Mouse (Mus musculus): ENCODE measurements around the gene Fcer1g. TPM values are rescaled to one million over a fixed set of nuclear protein-coding genes. Genes with fewer than 3 reads are reported as not detected.
A peak's percentile ranks its signal among the peaks of the same experiment; 100 is the strongest.
"Not testable (repeated sequence)": the region's sequence is repeated elsewhere in the genome, so short reads cannot be mapped to it uniquely, and the experiment has no call there.

Fcer1g gene
- polyA plus RNA-seq, 1 experiment from 2014 or later, result 31.5 TPM

DNA sequence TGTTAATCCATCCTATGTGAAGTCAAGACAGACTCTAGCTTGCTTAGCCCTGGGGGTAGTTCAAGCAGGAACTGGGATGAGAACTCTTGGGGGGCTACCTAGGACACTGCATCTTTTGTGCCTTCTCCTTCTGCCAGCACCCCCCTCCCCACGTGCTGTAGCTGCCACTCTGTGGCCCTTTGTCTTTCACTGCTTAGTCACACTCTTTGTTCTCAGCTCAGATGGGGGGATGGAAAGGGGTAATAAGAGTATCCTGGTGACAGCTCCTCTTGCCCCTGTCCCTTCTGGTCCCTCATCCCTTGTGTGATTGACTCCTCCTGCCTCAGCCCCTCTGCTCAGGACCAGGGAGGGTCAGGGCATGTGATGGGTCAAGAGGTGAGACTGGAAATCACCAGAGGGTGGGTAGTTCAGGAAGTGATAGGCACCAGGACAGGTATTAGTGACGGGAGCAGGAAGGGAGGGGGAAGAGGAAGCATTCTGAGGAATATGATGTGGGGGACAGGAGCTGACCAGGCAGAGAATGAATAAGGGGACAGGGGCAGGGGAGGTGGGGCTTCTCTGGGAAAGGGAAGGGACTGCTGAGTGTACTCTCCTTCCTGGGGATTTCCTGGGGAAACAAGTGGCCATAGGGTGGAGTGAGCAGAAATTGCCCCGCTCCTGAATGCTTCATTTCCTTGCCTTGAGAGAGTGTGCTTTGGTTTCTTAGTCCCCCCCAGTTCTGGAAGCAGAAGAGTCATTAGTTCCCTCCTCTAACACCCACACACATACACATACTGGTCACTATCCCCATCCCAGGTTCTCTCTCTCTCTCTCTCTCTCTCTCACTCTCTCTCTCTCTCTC is 14.4 kb upstream of the Fcer1g start:
- Histone ChIP-seq H3K9me3 (replicated peaks; ENCODE audit: control insufficient read depth, low read length) (no peaks in the 10 kb centered on the region), H3K9ac (ENCODE audit: low read length) (no peak overlapping the region), H3K27ac (ENCODE audit: low read depth, low read length) (no peak overlapping the region), H3K36me3 (ENCODE audit: control insufficient read depth, insufficient read depth, low read length) (peaks cover 7% of the 10 kb centered on the region; the same call in 1 of the 2 replicates), H3K4me3 (ENCODE audit: low read depth, low read length) (no peak overlapping the region), H3K27me3 (replicated peaks; ENCODE audit: control insufficient read depth, insufficient read depth, low read length) (no peaks in the 10 kb centered on the region), H3K4me1 (ENCODE audit: control insufficient read depth, insufficient read depth, low read length) (peaks cover 37% of the 10 kb centered on the region), H3K4me2 (ENCODE audit: low read length) (no peak overlapping the region)
- ATAC-seq (no peak), DNase-seq (ENCODE audit: low spot score) (no peak)
- 43% methylated on average over 3 of the region's 3 CpGs for WGBS

DNA sequence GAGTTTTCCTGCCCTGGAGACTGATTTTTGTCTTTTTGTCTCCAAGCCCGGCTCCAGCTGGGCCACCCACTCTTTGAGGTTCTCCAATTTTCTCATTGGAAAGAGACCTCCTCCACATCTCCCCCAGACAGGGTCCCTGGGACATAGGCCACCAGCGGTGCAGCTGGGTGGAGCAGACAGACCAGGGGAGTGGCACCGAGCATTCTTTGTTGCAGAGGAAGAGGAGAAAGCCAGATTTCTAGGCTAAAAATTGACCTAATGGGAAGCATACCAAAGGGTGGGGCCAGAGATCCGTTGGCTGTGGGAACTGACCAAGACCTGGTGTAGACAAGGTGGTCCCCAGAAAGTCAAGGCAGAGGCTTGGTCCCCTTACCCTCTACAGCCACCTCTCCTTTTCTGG is 13.8 kb upstream of the Fcer1g start:
- DNase-seq (ENCODE audit: low spot score) (no peak), ATAC-seq (no peak)
- Histone ChIP-seq H3K9me3 (replicated peaks; ENCODE audit: control insufficient read depth, low read length) (no peaks in the 10 kb centered on the region), H3K9ac (ENCODE audit: low read length) (peak overlapping the region; percentile 56), H3K4me3 (ENCODE audit: low read depth, low read length) (no peak overlapping the region), H3K36me3 (ENCODE audit: control insufficient read depth, insufficient read depth, low read length) (peaks cover 14% of the 10 kb centered on the region; the same call in 1 of the 2 replicates), H3K27me3 (replicated peaks; ENCODE audit: control insufficient read depth, insufficient read depth, low read length) (no peaks in the 10 kb centered on the region), H3K27ac (ENCODE audit: low read depth, low read length) (peak overlapping the region; percentile 78), H3K4me1 (ENCODE audit: control insufficient read depth, insufficient read depth, low read length) (peaks cover 37% of the 10 kb centered on the region), H3K4me2 (ENCODE audit: low read length) (peak overlapping the region; percentile 71)
- WGBS, result 23% methylated on average over 4 of the region's 4 CpGs

- Histone ChIP-seq H3K4me3 (ENCODE audit: low read depth, low read length) (peak overlapping the region; percentile 73), H3K9ac (ENCODE audit: low read length) (peak overlapping the region; percentile 56), H3K4me2 (ENCODE audit: low read length) (peak overlapping the region; percentile 71), H3K27ac (ENCODE audit: low read depth, low read length) (peak overlapping the region; percentile 78), H3K36me3 (ENCODE audit: control insufficient read depth, insufficient read depth, low read length) (peaks cover 18% of the 10 kb centered on the region), H3K4me1 (ENCODE audit: control insufficient read depth, insufficient read depth, low read length) (peaks cover 33% of the 10 kb centered on the region), H3K27me3 (replicated peaks; ENCODE audit: control insufficient read depth, insufficient read depth, low read length) (no peaks in the 10 kb centered on the region), H3K9me3 (replicated peaks; ENCODE audit: control insufficient read depth, low read length) (no peaks in the 10 kb centered on the region)
- DNase-seq (ENCODE audit: low spot score), result no peak
- WGBS, result 16% methylated on average over 13 of the region's 13 CpGs
- ATAC-seq, result no peak; the same call in 1 of the 2 replicates
These were observed 13.3 kb upstream of the Fcer1g start for GRCm38 (mm10) chr1:171247453-171247841.

DNA sequence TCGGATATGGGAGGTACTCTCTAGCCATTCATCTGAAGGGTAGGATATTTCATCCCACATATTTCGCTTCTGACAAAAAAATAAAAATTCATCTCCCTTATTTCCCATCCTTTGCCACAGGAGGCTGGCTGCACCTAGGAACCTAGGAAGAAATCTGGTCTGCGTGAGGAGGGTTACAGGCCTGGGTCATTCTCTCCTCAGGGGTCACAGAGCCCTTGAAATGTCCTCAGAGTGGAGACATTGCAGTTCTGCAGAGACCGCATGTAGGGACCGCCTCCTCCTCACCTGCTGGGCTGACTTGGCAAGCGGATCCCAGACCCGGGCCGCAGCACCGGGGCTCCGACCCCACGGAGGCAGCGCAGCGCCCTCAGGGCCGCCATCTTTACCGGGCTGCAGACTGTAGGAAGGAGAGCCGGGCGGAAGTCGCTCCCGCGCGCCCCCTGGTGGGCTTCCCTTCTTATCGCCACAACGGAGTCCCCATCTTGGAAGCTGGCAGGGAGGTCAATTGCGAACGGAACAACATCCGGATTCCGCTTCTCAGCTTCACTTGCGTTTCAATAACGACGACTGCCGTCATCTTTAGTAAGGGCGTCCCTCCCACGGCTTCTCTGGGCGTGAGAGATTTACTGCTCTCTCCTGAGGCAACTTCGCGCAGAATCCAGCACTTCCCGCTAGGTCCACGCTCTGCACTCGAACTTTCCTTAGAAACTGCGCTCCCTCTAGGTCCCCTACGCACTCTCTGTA is 12.7 kb upstream of the Fcer1g start:
- ATAC-seq, result peak; percentile 93
- Histone ChIP-seq H3K4me1 (ENCODE audit: control insufficient read depth, insufficient read depth, low read length) (peaks cover 29% of the 10 kb centered on the region), H3K9me3 (replicated peaks; ENCODE audit: control insufficient read depth, low read length) (no peaks in the 10 kb centered on the region), H3K9ac (ENCODE audit: low read length) (peak overlapping the region; percentile 91), H3K27me3 (replicated peaks; ENCODE audit: control insufficient read depth, insufficient read depth, low read length) (no peaks in the 10 kb centered on the region), H3K36me3 (ENCODE audit: control insufficient read depth, insufficient read depth, low read length) (peaks cover 23% of the 10 kb centered on the region), H3K4me2 (ENCODE audit: low read length) (peak overlapping the region; percentile 88), H3K4me3 (ENCODE audit: low read depth, low read length) (peak overlapping the region; percentile 73), H3K27ac (ENCODE audit: low read depth, low read length) (peak overlapping the region; percentile 78)
- peak; percentile 100 for DNase-seq (ENCODE audit: low spot score)
- under 1% methylated on average over 41 of the region's 41 CpGs for WGBS

GRCm38 (mm10) chr1:171245353-171245752 is 11.2 kb upstream of the Fcer1g start:
- H3K4me1 ChIP-seq (ENCODE audit: control insufficient read depth, insufficient read depth, low read length), result peaks cover 16% of the 10 kb centered on the region
- no peak overlapping the region for H3K27ac ChIP-seq (ENCODE audit: low read depth, low read length)
- ATAC-seq (no peak), DNase-seq (ENCODE audit: low spot score) (no peak)
- H3K4me2 ChIP-seq (ENCODE audit: low read length), result no peak overlapping the region
- no peaks in the 10 kb centered on the region for H3K9me3 ChIP-seq (replicated peaks; ENCODE audit: control insufficient read depth, low read length)
- no peak overlapping the region for H3K9ac ChIP-seq (ENCODE audit: low read length)
- H3K27me3 ChIP-seq (replicated peaks; ENCODE audit: control insufficient read depth, insufficient read depth, low read length), result no peaks in the 10 kb centered on the region
- H3K36me3 ChIP-seq (ENCODE audit: control insufficient read depth, insufficient read depth, low read length), result peaks cover 38% of the 10 kb centered on the region
- H3K4me3 ChIP-seq (ENCODE audit: low read depth, low read length), result no peak overlapping the region
- WGBS, result 93% methylated on average over 8 of the region's 8 CpGs

DNA sequence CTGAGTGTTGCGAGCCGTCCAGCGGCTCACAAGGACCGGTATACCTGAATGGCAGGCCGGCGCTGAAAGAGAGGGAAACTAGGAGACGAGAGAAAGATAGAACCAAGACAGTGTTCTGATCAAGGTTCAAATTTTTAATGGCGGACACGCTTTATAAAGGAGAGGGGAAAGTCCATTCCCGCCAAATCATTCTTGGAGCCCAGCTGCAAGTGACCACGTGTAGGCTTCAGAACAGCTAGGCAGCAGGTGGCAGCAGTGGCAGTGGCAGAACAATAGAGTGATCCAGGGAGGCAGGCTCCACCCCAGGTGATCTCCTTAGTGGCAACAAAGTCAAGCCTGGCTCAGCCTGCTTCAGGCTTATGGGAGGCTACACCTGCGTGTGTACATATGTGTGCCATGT is 7.8 kb upstream of the Fcer1g start:
- not testable (repeated sequence) for ATAC-seq; H3K9me3 ChIP-seq (replicated peaks; ENCODE audit: control insufficient read depth, low read length); H3K4me3 ChIP-seq (ENCODE audit: low read depth, low read length); DNase-seq (ENCODE audit: low spot score); H3K4me1 ChIP-seq (ENCODE audit: control insufficient read depth, insufficient read depth, low read length); H3K27ac ChIP-seq (ENCODE audit: low read depth, low read length); H3K9ac ChIP-seq (ENCODE audit: low read length); H3K4me2 ChIP-seq (ENCODE audit: low read length); H3K27me3 ChIP-seq (replicated peaks; ENCODE audit: control insufficient read depth, insufficient read depth, low read length)
- H3K36me3 ChIP-seq (ENCODE audit: control insufficient read depth, insufficient read depth, low read length), result peaks cover 71% of the 10 kb centered on the region
- WGBS, result 83% methylated on average over 12 of the region's 12 CpGs

GRCm38 (mm10) chr1:171240911-171241310 is 6.7 kb upstream of the Fcer1g start:
- WGBS, result 93% methylated on average over 10 of the region's 10 CpGs

DNA sequence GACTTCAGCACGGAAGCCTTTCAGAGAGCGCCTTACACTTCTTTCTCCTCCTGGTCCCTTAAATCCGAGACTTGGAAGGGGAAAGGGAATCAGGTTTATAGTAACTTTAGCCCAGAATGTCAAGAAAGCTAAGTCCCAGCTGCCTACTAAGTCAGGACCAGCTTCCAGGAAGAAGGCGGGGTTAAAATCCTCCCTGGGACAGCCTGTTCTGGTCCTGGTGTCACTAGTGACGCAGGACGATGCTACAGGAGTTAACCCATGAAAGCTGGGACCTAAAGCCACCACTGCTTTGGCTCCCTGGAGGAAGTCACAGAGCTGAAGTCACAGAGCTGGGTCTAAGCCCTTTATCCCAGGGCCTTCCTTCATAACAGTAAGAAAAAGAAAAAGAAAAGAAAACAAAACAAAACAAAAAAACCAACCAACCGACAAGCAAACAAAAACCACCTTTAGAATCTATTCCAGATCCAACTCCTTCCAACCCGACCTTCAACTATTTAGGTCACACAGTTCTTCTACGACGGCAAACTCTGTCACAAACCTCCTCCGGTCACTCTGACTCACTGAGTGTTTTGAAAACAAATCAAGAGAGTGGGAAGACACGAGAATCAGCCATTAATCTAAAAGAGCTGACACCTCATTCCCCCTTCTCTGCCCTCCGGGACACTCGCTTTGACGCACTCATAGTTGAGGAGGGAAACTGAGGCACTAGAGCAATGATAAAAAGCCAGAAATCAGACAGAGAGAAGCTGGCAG is 6.0 kb upstream of the Fcer1g start:
- ATAC-seq, result no peak
- no peak overlapping the region for H3K9ac ChIP-seq (ENCODE audit: low read length)
- peaks cover 86% of the 10 kb centered on the region for H3K36me3 ChIP-seq (ENCODE audit: control insufficient read depth, insufficient read depth, low read length)

More at GRCm38 (mm10) chr1:171240911-171241310, 6.7 kb upstream of the Fcer1g start:
- Histone ChIP-seq H3K4me3 (ENCODE audit: low read depth, low read length) (no peak overlapping the region), H3K4me1 (ENCODE audit: control insufficient read depth, insufficient read depth, low read length) (peaks cover under 1% of the 10 kb centered on the region; the same call in 1 of the 2 replicates), H3K36me3 (ENCODE audit: control insufficient read depth, insufficient read depth, low read length) (peaks cover 80% of the 10 kb centered on the region), H3K27ac (ENCODE audit: low read depth, low read length) (no peak overlapping the region), H3K9ac (ENCODE audit: low read length) (no peak overlapping the region), H3K9me3 (replicated peaks; ENCODE audit: control insufficient read depth, low read length) (no peaks in the 10 kb centered on the region), H3K27me3 (replicated peaks; ENCODE audit: control insufficient read depth, insufficient read depth, low read length) (no peaks in the 10 kb centered on the region), H3K4me2 (ENCODE audit: low read length) (no peak overlapping the region)
- DNase-seq (ENCODE audit: low spot score), result no peak
- no peak for ATAC-seq

More for the DNA sequence above, 6.0 kb upstream of the Fcer1g start:
- DNase-seq (ENCODE audit: low spot score), result no peak
- no peak overlapping the region for H3K4me2 ChIP-seq (ENCODE audit: low read length)
- no peaks in the 10 kb centered on the region for H3K4me1 ChIP-seq (ENCODE audit: control insufficient read depth, insufficient read depth, low read length)
- no peaks in the 10 kb centered on the region for H3K27me3 ChIP-seq (replicated peaks; ENCODE audit: control insufficient read depth, insufficient read depth, low read length)
- H3K9me3 ChIP-seq (replicated peaks; ENCODE audit: control insufficient read depth, low read length), result no peaks in the 10 kb centered on the region
- WGBS, result 84% methylated on average over 15 of the region's 15 CpGs
- no peak overlapping the region for H3K27ac ChIP-seq (ENCODE audit: low read depth, low read length)
- H3K4me3 ChIP-seq (ENCODE audit: low read depth, low read length), result no peak overlapping the region

All from forebrain, embryonic 14.5 days (tissue).